Mouse (Mus musculus) liver, postnatal 0 days (tissue): ENCODE results near the gene Slc23a2. TPM values are rescaled to one million over a fixed set of nuclear protein-coding genes. Genes with fewer than 3 reads are reported as not detected.
A peak's percentile ranks its signal among the peaks of the same experiment; 100 is the strongest.

ENCODE experiments used
- ATAC-seq: fragments of 200-750 bp; cut with Nextera tagmentation; 2 replicates; pipeline ENCODE4 v1.8.0; 2017; ENCODE audit warnings: mild to moderate bottlenecking, moderate library complexity
- DNase-seq: peaks from one replicate; pipeline ENCODE4 v3.0.0-alpha.2; 2016
- H3K27ac ChIP-seq: fragments of 300-500 bp; sonication (generic); 2 replicates; pipeline ENCODE4 v1.5.1; 2014; ENCODE audit warnings: antibody characterized with exemption, moderate library complexity, mild to moderate bottlenecking, low read depth
- H3K27me3 ChIP-seq: fragments of 300-500 bp; sonication (generic); 2 replicates; pipeline ENCODE4 v1.6.1; 2014; ENCODE audit warnings: low read length, control low read depth, mixed read lengths; ENCODE audit not compliant: insufficient read depth
- H3K36me3 ChIP-seq: fragments of 300-500 bp; sonication (generic); replicated peaks from 2 replicates; pipeline ENCODE4 v1.6.1; 2014; ENCODE audit warnings: mild to moderate bottlenecking, control low read depth, low read length, moderate library complexity, mixed read lengths; ENCODE audit not compliant: insufficient read depth
- H3K4me1 ChIP-seq: fragments of 300-500 bp; sonication (generic); 2 replicates; pipeline ENCODE4 v1.6.1; 2014; ENCODE audit warnings: antibody characterized with exemption, mild to moderate bottlenecking, control low read depth; ENCODE audit not compliant: insufficient read depth
- H3K4me2 ChIP-seq: fragments of 300-500 bp; sonication (generic); 2 replicates; pipeline ENCODE4 v1.6.1; 2014; ENCODE audit warnings: low read depth, mild to moderate bottlenecking, low read length, moderate library complexity, mixed read lengths
- H3K4me3 ChIP-seq: fragments of 300-500 bp; sonication (generic); 2 replicates; pipeline ENCODE4 v1.5.1; 2014; ENCODE audit warnings: low read depth, low read length
- H3K9ac ChIP-seq: fragments of 300-500 bp; sonication (generic); replicated peaks from 2 replicates; pipeline ENCODE4 v1.6.1; 2014; ENCODE audit warnings: mild to moderate bottlenecking, moderate library complexity
- H3K9me3 ChIP-seq: fragments of 300-500 bp; sonication (generic); 2 replicates; pipeline ENCODE4 v1.6.1; 2016; ENCODE audit warnings: mild to moderate bottlenecking, control low read depth, low read length, mixed read lengths
- CTCF ChIP-seq: sonication (generic); IDR thresholded peaks from 2 replicates; pipeline ENCODE4 v1.5.1; 2016; ENCODE audit warnings: antibody characterized with exemption, low read depth
- EP300 ChIP-seq: IDR thresholded peaks from 2 replicates; pipeline ENCODE4 v1.6.1; 2016; ENCODE audit warnings: antibody characterized with exemption, low read depth, mild to moderate bottlenecking
- WGBS: fragments of 180-500 bp; shearing (Covaris S2); extraction: QIAGEN DNeasy Blood & Tissue Kit; methylation state at CpG from one replicate; pipeline ENCODE4 v1.1.7; 2014; ENCODE audit not compliant: insufficient replicate concordance; 5-methylcytosine and 5-hydroxymethylcytosine counted together
- polyA plus RNA-seq: library from polyadenylated mRNA; unstranded; fragments of >200 nt; fragmentation: Nextera tagmentation; extraction: Ambion mirVana; gene quantifications from 2 replicates; pipeline ENCODE4 v1.2.1, GENCODE M21; 2015

Gene Slc23a2
- polyA plus RNA-seq, 1 experiment from 2014 or later, result 9.1 TPM

GRCm38 (mm10) chr2:132113962-132114759 lies 30.7 kb downstream of the Slc23a2 start:
- ATAC-seq, result no peak
- WGBS, result 58% methylated on average over 11 of the region's 11 CpGs
- H3K4me3 ChIP-seq, result no peak overlapping the region
- H3K36me3 ChIP-seq, result no peaks in the 10 kb centered on the region
- H3K27me3 ChIP-seq, result no peaks in the 10 kb centered on the region
- H3K9ac ChIP-seq, result no peak overlapping the region
- DNase-seq, result no peak
- H3K4me2 ChIP-seq, result no peak overlapping the region
- H3K4me1 ChIP-seq, result no peaks in the 10 kb centered on the region; the same call in 1 of the 2 replicates
- TF ChIP-seq CTCF, result peak; percentile 67
- no peak for TF ChIP-seq EP300
- no peaks in the 10 kb centered on the region for H3K9me3 ChIP-seq
- H3K27ac ChIP-seq, result no peak overlapping the region

GRCm38 (mm10) chr2:132112319-132112718 lies 32.6 kb downstream of the Slc23a2 start:
- WGBS, result 73% methylated on average over 4 of the region's 4 CpGs
- H3K27me3 ChIP-seq, result no peaks in the 10 kb centered on the region
- DNase-seq, result no peak
- H3K4me1 ChIP-seq, result no peaks in the 10 kb centered on the region; the same call in 1 of the 2 replicates
- no peak overlapping the region for H3K4me3 ChIP-seq
- ATAC-seq, result no peak
- no peaks in the 10 kb centered on the region for H3K9me3 ChIP-seq
- no peak overlapping the region for H3K27ac ChIP-seq
- H3K9ac ChIP-seq, result no peak overlapping the region
- TF ChIP-seq CTCF (no peak), EP300 (no peak)
- H3K4me2 ChIP-seq, result no peak overlapping the region
- H3K36me3 ChIP-seq, result no peaks in the 10 kb centered on the region

- Histone ChIP-seq H3K4me1 (peaks cover 4% of the 10 kb centered on the region; the same call in 1 of the 2 replicates), H3K4me3 (no peak overlapping the region), H3K27me3 (no peaks in the 10 kb centered on the region), H3K9me3 (no peaks in the 10 kb centered on the region), H3K9ac (no peak overlapping the region), H3K27ac (no peak overlapping the region), H3K4me2 (no peak overlapping the region), H3K36me3 (no peaks in the 10 kb centered on the region)
- ATAC-seq (no peak), DNase-seq (no peak)
- TF ChIP-seq EP300 (no peak), CTCF (no peak)
- WGBS, result 61% methylated on average over 2 of the region's 2 CpGs
These were observed 33.0 kb downstream of the Slc23a2 start for GRCm38 (mm10) chr2:132111905-132112304.

GRCm38 (mm10) chr2:132111266-132111665 lies 33.6 kb downstream of the Slc23a2 start:
- no peak overlapping the region for H3K4me2 ChIP-seq
- no peaks in the 10 kb centered on the region for H3K9me3 ChIP-seq
- 32% methylated on average over 9 of the region's 9 CpGs for WGBS
- H3K27me3 ChIP-seq, result no peaks in the 10 kb centered on the region
- no peaks in the 10 kb centered on the region for H3K36me3 ChIP-seq
- ATAC-seq (peak; percentile 46), DNase-seq (peak; percentile 44)
- no peak overlapping the region for H3K27ac ChIP-seq
- peak; percentile 88 for TF ChIP-seq CTCF
- no peak for TF ChIP-seq EP300
- H3K4me1 ChIP-seq, result peaks cover 9% of the 10 kb centered on the region
- no peak overlapping the region for H3K9ac ChIP-seq
- H3K4me3 ChIP-seq, result no peak overlapping the region

DNA sequence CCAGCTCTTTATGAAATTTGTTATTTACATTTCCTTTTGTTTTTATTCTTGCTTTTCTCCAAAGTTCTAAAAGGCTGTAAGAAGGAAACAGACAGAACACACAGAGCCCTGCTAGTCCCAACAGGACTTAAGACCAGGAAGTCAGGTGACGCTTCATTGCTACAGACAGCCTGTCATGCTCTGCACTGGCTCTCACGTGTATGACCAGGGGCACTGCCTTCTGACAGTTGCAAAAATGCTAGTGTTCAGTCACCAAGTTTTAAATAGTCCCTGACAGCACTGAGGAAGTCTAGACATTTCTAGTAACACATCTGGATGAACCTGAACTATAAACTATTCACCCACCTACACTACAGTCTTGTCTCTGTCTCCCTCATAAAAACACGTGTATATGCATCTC lies 34.2 kb downstream of the Slc23a2 start:
- Histone ChIP-seq H3K27me3 (no peaks in the 10 kb centered on the region), H3K9ac (no peak overlapping the region), H3K4me3 (no peak overlapping the region), H3K27ac (no peak overlapping the region), H3K4me2 (no peak overlapping the region), H3K9me3 (no peaks in the 10 kb centered on the region), H3K4me1 (peaks cover 12% of the 10 kb centered on the region), H3K36me3 (no peaks in the 10 kb centered on the region)
- TF ChIP-seq EP300, result no peak
- TF ChIP-seq CTCF, result no peak
- 25% methylated on average over 3 of the region's 3 CpGs for WGBS
- ATAC-seq (peak; percentile 69), DNase-seq (peak; percentile 37)

DNA sequence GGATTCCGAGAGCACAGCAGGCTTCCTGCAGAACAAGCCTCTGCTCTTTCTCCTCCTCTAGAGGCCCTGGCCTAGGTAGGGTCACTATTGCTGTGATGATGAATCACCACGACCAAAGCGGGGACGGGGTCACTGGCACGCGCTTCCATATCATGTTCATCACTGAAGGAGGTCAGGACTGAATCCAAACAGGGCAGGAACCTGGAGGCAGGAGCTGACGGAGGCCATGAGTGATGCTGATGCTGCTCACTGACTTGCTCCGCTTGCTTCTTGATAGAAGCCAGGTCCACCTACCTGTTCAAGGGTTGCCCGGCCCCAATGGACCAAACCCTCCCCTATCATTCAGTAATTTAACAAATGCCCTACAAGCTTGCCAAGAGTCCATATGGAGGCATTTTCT lies 35.9 kb downstream of the Slc23a2 start:
- no peak for DNase-seq
- Histone ChIP-seq H3K27ac (no peak overlapping the region), H3K4me2 (no peak overlapping the region), H3K36me3 (no peaks in the 10 kb centered on the region), H3K9ac (no peak overlapping the region), H3K27me3 (no peaks in the 10 kb centered on the region), H3K9me3 (no peaks in the 10 kb centered on the region), H3K4me1 (peaks cover 15% of the 10 kb centered on the region), H3K4me3 (no peak overlapping the region)
- ATAC-seq, result no peak
- no peak for TF ChIP-seq CTCF
- no peak for TF ChIP-seq EP300
- WGBS, result 89% methylated on average over 9 of the region's 9 CpGs
